ENCODE assay signal across 9 mouse cellular contexts in genomic region chr7:80069615-80070327, GRCm38 (mm10). TPM values are rescaled to one million over a fixed set of nuclear protein-coding genes. Genes with fewer than 3 reads are reported as not detected.
DNase-seq lines count a peak whose midpoint lies in the region; ATAC-seq lines count a peak whose summit lies in the region.
"Had no signal": no experiment of that assay in that cellular context is flagged by ENCODE, and none has a peak within 500 bp of the region (broad histone marks: within the 10 kb centered on the region; RNA-seq: fewer than 3 reads in every experiment).

No protein-coding gene starts in this region.

- ATAC-seq in forebrain, embryonic 15.5 days (replicated peaks), result peak; percentile 66
- ATAC-seq in hindbrain, embryonic 16.5 days, result peak; percentile 73
- ATAC-seq in neural tube, embryonic 12.5 days (ENCODE audit: low FRiP score, low read depth), result peak; percentile 62
- ATAC-seq: Patski had no signal

- peak overlapping the region; percentile 59 for H3K27ac ChIP-seq in forebrain, embryonic 15.5 days (replicated peaks)
- peak overlapping the region; percentile 75 for H3K27ac ChIP-seq in hindbrain, embryonic 16.5 days (ENCODE audit: low read depth, low read length)
- H3K27ac ChIP-seq in neural tube, embryonic 12.5 days, result peak overlapping the region; percentile 50; the same call in 1 of the 2 replicates

- H3K9ac ChIP-seq in forebrain, embryonic 15.5 days (replicated peaks), result no peak overlapping the region
- peak overlapping the region; percentile 45; the same call in 1 of the 2 replicates for H3K9ac ChIP-seq in hindbrain, embryonic 16.5 days (ENCODE audit: low read depth, low read length)
- H3K9ac ChIP-seq in neural tube, embryonic 12.5 days, result peak overlapping the region; percentile 33

- no peaks in the 10 kb centered on the region for H3K27me3 ChIP-seq in forebrain, embryonic 15.5 days
- H3K27me3 ChIP-seq in hindbrain, embryonic 16.5 days (replicated peaks; ENCODE audit: control insufficient read depth, insufficient read depth, low read length), result no peaks in the 10 kb centered on the region
- H3K27me3 ChIP-seq in neural tube, embryonic 12.5 days (replicated peaks), result no peaks in the 10 kb centered on the region
- H3K27me3 ChIP-seq: Patski had no signal

- intact Hi-C loops in left cerebral cortex, postnatal 25 days (cut with DNase I), result no loop called here

- no peaks in the 10 kb centered on the region for H3K9me3 ChIP-seq in forebrain, embryonic 15.5 days
- H3K9me3 ChIP-seq in hindbrain, embryonic 16.5 days (ENCODE audit: control insufficient read depth, low read length), result no peaks in the 10 kb centered on the region
- no peaks in the 10 kb centered on the region for H3K9me3 ChIP-seq in neural tube, embryonic 12.5 days

- peaks cover 49% of the 10 kb centered on the region for H3K4me1 ChIP-seq in forebrain, embryonic 15.5 days
- peaks cover 36% of the 10 kb centered on the region for H3K4me1 ChIP-seq in hindbrain, embryonic 16.5 days (ENCODE audit: control insufficient read depth, insufficient read depth, low read depth, low read length)
- H3K4me1 ChIP-seq in neural tube, embryonic 12.5 days, result peaks cover 61% of the 10 kb centered on the region

- no peak overlapping the region; the same call in 1 of the 2 replicates for H3K4me2 ChIP-seq in forebrain, embryonic 15.5 days (replicated peaks)
- no peak overlapping the region for H3K4me2 ChIP-seq in hindbrain, embryonic 16.5 days (ENCODE audit: low read length)
- H3K4me2 ChIP-seq in neural tube, embryonic 12.5 days (replicated peaks), result peak overlapping the region; percentile 37

- H3K36me3 ChIP-seq in forebrain, embryonic 15.5 days, result no peaks in the 10 kb centered on the region
- H3K36me3 ChIP-seq in hindbrain, embryonic 16.5 days (ENCODE audit: control insufficient read depth, insufficient read depth, low read length), result no peaks in the 10 kb centered on the region
- H3K36me3 ChIP-seq in neural tube, embryonic 12.5 days, result no peaks in the 10 kb centered on the region

- DNase-seq in ovary, postnatal 36 days (ENCODE audit: low spot score), result peak; percentile 51
- no peak for DNase-seq in ovary, postnatal 10 days (ENCODE audit: low spot score)
- peak; percentile 62 to 85 for DNase-seq in left cerebral cortex, postnatal 25 days (ENCODE audit: low spot score in 2 of 2)
- no peak for DNase-seq in spleen, postnatal 4 days (ENCODE audit: low spot score in 2 of 2)
- no peak for DNase-seq in c-Kit-positive CD71-positive TER-119-positive erythroid progenitor cells, embryonic 14.5 days (ENCODE audit: low spot score)

- WGBS in forebrain, embryonic 15.5 days, result 14% methylated on average over 13 of the region's 13 CpGs
- 6% methylated on average over 13 of the region's 13 CpGs for WGBS in hindbrain, embryonic 16.5 days
- 13% methylated on average over 13 of the region's 13 CpGs for WGBS in neural tube, embryonic 12.5 days

- H3K4me3 ChIP-seq in forebrain, embryonic 15.5 days, result no peak overlapping the region
- no peak overlapping the region for H3K4me3 ChIP-seq in hindbrain, embryonic 16.5 days (ENCODE audit: low read length)
- no peak overlapping the region for H3K4me3 ChIP-seq in neural tube, embryonic 12.5 days

RNA-seq across cellular contexts. Expression of gene Zfp710, which starts 45.2 kb away (rescaled TPM):
- polyA plus RNA-seq in forebrain, embryonic 15.5 days (2015; fragmentation: Nextera tagmentation; extraction: Ambion mirVana), result 21.1 and 22.1 TPM in 2 replicates
- polyA plus RNA-seq in hindbrain, embryonic 16.5 days (2015; fragmentation: Nextera tagmentation; extraction: Ambion mirVana), result 13.6 and 14.9 TPM in 2 replicates
- 10 to 100 TPM; 19.6 to 21.2 TPM for total RNA-seq in left cerebral cortex, postnatal 25 days (2021)
- 24.7 and 26.3 TPM in 2 replicates for polyA plus RNA-seq in neural tube, embryonic 12.5 days (2016; fragmentation: Nextera tagmentation; extraction: Ambion mirVana)

RNA-seq across cellular contexts. Expression of gene Idh2, which starts 45.4 kb away (rescaled TPM):
- polyA plus RNA-seq in forebrain, embryonic 15.5 days (2015; fragmentation: Nextera tagmentation; extraction: Ambion mirVana), result 299 and 300 TPM in 2 replicates
- 215 and 225 TPM in 2 replicates for polyA plus RNA-seq in hindbrain, embryonic 16.5 days (2015; fragmentation: Nextera tagmentation; extraction: Ambion mirVana)
- total RNA-seq in left cerebral cortex, postnatal 25 days (2021), result 10 to 100 TPM; 50.8 to 59.1 TPM
- polyA plus RNA-seq in neural tube, embryonic 12.5 days (2016; fragmentation: Nextera tagmentation; extraction: Ambion mirVana), result 299 and 313 TPM in 2 replicates

Comparison
In these comparisons a context has a peak if more than half of its experiments do, and no peak if none do; other contexts are left out.
1. DNase-seq: peak in ovary, postnatal 36 days (single experiment) and left cerebral cortex, postnatal 25 days (2 of 2); none in ovary, postnatal 10 days (single experiment), spleen, postnatal 4 days (0 of 2) and c-Kit-positive CD71-positive TER-119-positive erythroid progenitor cells, embryonic 14.5 days (single experiment).
2. Peak in every context shown above with its lines, with median percentiles within 50 percentile points of each other: ATAC-seq and H3K27ac ChIP-seq.